Comparison of ENCODE assay signal across 9 mouse cellular contexts in the genomic region with DNA sequence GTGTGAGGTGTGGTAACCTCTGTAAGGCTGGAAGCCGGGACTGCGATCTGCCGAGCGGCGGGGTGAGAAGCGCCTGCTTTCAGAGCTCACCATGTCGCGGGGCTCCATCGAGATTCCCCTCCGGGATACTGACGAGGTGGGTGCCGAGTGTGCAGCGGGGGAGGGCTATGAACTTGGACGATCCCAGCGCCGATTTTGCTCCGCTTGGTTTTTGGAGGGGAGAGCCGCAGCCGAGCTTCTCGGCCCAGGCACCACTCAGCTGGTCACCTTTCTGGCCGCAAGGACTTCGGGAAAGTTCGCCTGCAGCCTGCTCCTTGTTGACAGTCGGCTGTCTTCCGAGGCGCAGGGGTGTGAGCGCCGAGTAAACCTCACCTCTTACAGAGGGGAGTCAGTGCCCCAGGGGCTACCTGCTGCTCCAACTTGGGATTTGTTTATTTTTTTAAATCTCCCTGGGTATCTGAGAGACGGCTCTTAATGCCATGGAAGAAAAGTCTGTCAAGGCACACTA. TPM values are rescaled to one million over a fixed set of nuclear protein-coding genes. Genes with fewer than 3 reads are reported as not detected.
DNase-seq lines count a peak whose midpoint lies in the region; ATAC-seq and TF ChIP-seq lines count a peak whose summit lies in the region.
"Had no signal": no experiment of that assay in that cellular context is flagged by ENCODE, and none has a peak within 500 bp of the region (broad histone marks: within the 10 kb centered on the region; RNA-seq: fewer than 3 reads in every experiment).

No protein-coding gene starts in this region.

- WGBS in heart, embryonic 14.5 days: 1% methylated on average over 29 of the region's 29 CpGs
- WGBS in hindbrain, embryonic 10.5 days: under 1% methylated on average over 29 of the region's 29 CpGs

- DNase-seq in heart, adult 9 months (ENCODE audit: low spot score in 2 of 2): no peak
- DNase-seq in MEL (ENCODE audit: low read depth, low spot score): no peak
- DNase-seq in hindbrain, embryonic 10.5 days (ENCODE audit: low spot score): no peak
- DNase-seq in lung, postnatal 14 days: peak; percentile 34
- DNase-seq in ovary, postnatal 10 days (ENCODE audit: low spot score): no peak
- DNase-seq in left cerebral cortex, postnatal 25 days (ENCODE audit: low spot score in 2 of 2): no peak
- DNase-seq in T-cell, adult 2 months (ENCODE audit: low spot score): no peak

- TF ChIP-seq EP300 in MEL (IDR thresholded peaks at IDR 0.05; ENCODE audit: low read depth in 1 of 2, low read length in 2 of 2): no peak

- peak overlapping the region; percentile 84 for H3K9ac ChIP-seq in heart, embryonic 14.5 days (ENCODE audit: low read length)
- peak overlapping the region; percentile 87 for H3K9ac ChIP-seq in MEL (ENCODE audit: control insufficient read depth, low read depth, low read length, poor library complexity, severe bottlenecking)

- peak; percentile 41; the same call in 1 of the 2 replicates for ATAC-seq in heart, embryonic 14.5 days (ENCODE audit: insufficient number of reproducible peaks, insufficient read depth, low FRiP score, low read depth)

- H3K27me3 ChIP-seq in heart, embryonic 14.5 days (ENCODE audit: control insufficient read depth, insufficient read depth, low read length): no peaks in the 10 kb centered on the region
- H3K27me3 ChIP-seq in MEL (ENCODE audit: control insufficient read depth in 1 of 2, insufficient read depth in 2 of 2, low read length in 2 of 2): no peaks in the 10 kb centered on the region
- H3K27me3 ChIP-seq in hindbrain, embryonic 10.5 days (ENCODE audit: insufficient read depth, poor library complexity, severe bottlenecking): no peaks in the 10 kb centered on the region
- H3K27me3 ChIP-seq: Patski had no signal

- H3K36me3 ChIP-seq in heart, embryonic 14.5 days (ENCODE audit: control insufficient read depth, insufficient read depth, low read length): peaks cover 27% of the 10 kb centered on the region
- peaks cover 6 to 11% of the 10 kb centered on the region in 2 experiments; a peak in 3 of 4 replicates for H3K36me3 ChIP-seq in MEL (ENCODE audit: control insufficient read depth in 1 of 2, insufficient read depth in 2 of 2, low read length in 2 of 2)
- H3K36me3 ChIP-seq in hindbrain, embryonic 10.5 days: peaks cover 39% of the 10 kb centered on the region

- peak overlapping the region; percentile 86 for H3K4me2 ChIP-seq in heart, embryonic 14.5 days (ENCODE audit: low read length)

- TF ChIP-seq POLR2A in MEL (IDR thresholded peaks at IDR 0.05; ENCODE audit: control insufficient read depth in 1 of 2, insufficient read depth in 1 of 2, low read depth in 1 of 2, low read length in 2 of 2, poor library complexity in 1 of 2): 0 out of 4 replicates have a peak, but pooled peaks of 1 of the 2 experiments have one; percentile 56

- intact Hi-C loops in left cerebral cortex, postnatal 25 days (cut with DNase I): no loop called here

- peak overlapping the region; percentile 69 to 94 for H3K27ac ChIP-seq in heart, embryonic 14.5 days (replicated peaks in 1 of 2; ENCODE audit: control insufficient read depth in 1 of 2, insufficient read depth in 1 of 2, low read depth in 2 of 2, low read length in 2 of 2)
- peak overlapping the region; percentile 33; the same call in 1 of the 2 replicates for H3K27ac ChIP-seq in MEL (ENCODE audit: control insufficient read depth, low read depth, low read length)
- peak overlapping the region; percentile 96 for H3K27ac ChIP-seq in hindbrain, embryonic 10.5 days

- peaks cover 7 to 11% of the 10 kb centered on the region in 2 experiments for H3K4me1 ChIP-seq in heart, embryonic 14.5 days (ENCODE audit: control insufficient read depth in 2 of 2, insufficient read depth in 2 of 2, low read length in 2 of 2)
- peaks cover 0 to 11% of the 10 kb centered on the region in 2 experiments; a peak in 3 of 4 replicates for H3K4me1 ChIP-seq in MEL (ENCODE audit: control insufficient read depth in 1 of 2, insufficient read depth in 2 of 2, low read length in 2 of 2)
- H3K4me1 ChIP-seq in hindbrain, embryonic 10.5 days (replicated peaks): peaks cover 20% of the 10 kb centered on the region

- no peak for TF ChIP-seq RAD21 in MEL (IDR thresholded peaks at IDR 0.05; ENCODE audit: low read depth, low read length)

- H3K79me2 ChIP-seq in MEL (ENCODE audit: control insufficient read depth, insufficient read depth, low read length, poor library complexity): peaks cover 10% of the 10 kb centered on the region

- no peaks in the 10 kb centered on the region for H3K9me3 ChIP-seq in heart, embryonic 14.5 days (ENCODE audit: control insufficient read depth, low read length)
- H3K9me3 ChIP-seq in MEL (replicated peaks; ENCODE audit: insufficient read depth, low read length): no peaks in the 10 kb centered on the region
- no peaks in the 10 kb centered on the region for H3K9me3 ChIP-seq in hindbrain, embryonic 10.5 days

- no peak for TF ChIP-seq CTCF in MEL (IDR thresholded peaks at IDR 0.05 in 2 of 3, conservative IDR thresholded peaks at IDR 0.05 in 1 of 3; ENCODE audit: control insufficient read depth in 1 of 3, insufficient read depth in 1 of 3, low read depth in 2 of 3, low read length in 3 of 3, poor library complexity in 1 of 3, severe bottlenecking in 1 of 3)

- H3K4me3 ChIP-seq in heart, embryonic 14.5 days (ENCODE audit: control insufficient read depth in 1 of 2, insufficient read depth in 1 of 2, low read depth in 1 of 2, low read length in 2 of 2): peak overlapping the region; percentile 67 to 95
- H3K4me3 ChIP-seq in MEL (ENCODE audit: control insufficient read depth in 1 of 2, insufficient read depth in 1 of 2, low read depth in 2 of 2, low read length in 2 of 2): peak overlapping the region; percentile 93 to 100
- peak overlapping the region; percentile 95 for H3K4me3 ChIP-seq in hindbrain, embryonic 10.5 days

TF ChIP-seq in MEL, 35 proteins besides CTCF, POLR2A, EP300 and RAD21:
- TF ChIP-seq BHLHE40 (IDR thresholded peaks at IDR 0.05; ENCODE audit: borderline replicate concordance, low read depth, low read length): no peak
- peak; percentile 45 for TF ChIP-seq GATA1 (IDR thresholded peaks at IDR 0.05; ENCODE audit: low read depth, low read length)
- 0 out of 2 replicates have a peak, but pooled peaks have one; percentile 18 for TF ChIP-seq SIN3A (IDR thresholded peaks at IDR 0.05; ENCODE audit: low read length)
- TF ChIP-seq GABPA (IDR thresholded peaks at IDR 0.05; ENCODE audit: low read depth, low read length): no peak
- TF ChIP-seq TCF12 (IDR thresholded peaks at IDR 0.05; ENCODE audit: low read depth, low read length): no peak
- no peak for TF ChIP-seq ZKSCAN1 (IDR thresholded peaks at IDR 0.05; ENCODE audit: low read depth, low read length)
- TF ChIP-seq SMC3 (IDR thresholded peaks at IDR 0.05; ENCODE audit: low read depth, low read length): no peak
- TF ChIP-seq MXI1 (IDR thresholded peaks at IDR 0.05; ENCODE audit: low read depth, low read length): 0 out of 2 replicates have a peak, but pooled peaks have one; percentile 8
- TF ChIP-seq POLR2AphosphoS2 (IDR thresholded peaks at IDR 0.05; ENCODE audit: low read length): no peak
- TF ChIP-seq ELF1 (IDR thresholded peaks at IDR 0.05; ENCODE audit: low read depth, low read length): no peak
- TF ChIP-seq NRF1 (IDR thresholded peaks at IDR 0.05; ENCODE audit: insufficient read depth, low read depth, low read length, poor library complexity, severe bottlenecking): no peak
- TF ChIP-seq USF2 (IDR thresholded peaks at IDR 0.05; ENCODE audit: borderline replicate concordance in 1 of 2, insufficient read depth in 1 of 2, low read depth in 1 of 2, low read length in 2 of 2): no peak
- TF ChIP-seq ZNF384 (IDR thresholded peaks at IDR 0.05; ENCODE audit: low read depth, low read length): no peak
TF ChIP-seq in MEL: peak in this region for 3.

RNA-seq across cellular contexts. Expression of gene Ctr9, which starts 0.3 kb away (rescaled TPM):
- polyA plus RNA-seq in heart, embryonic 14.5 days (2014; fragmentation: Nextera tagmentation; extraction: Ambion mirVana): 38.2 and 42.7 TPM in 2 replicates
- 37.5 and 37.9 TPM in 2 replicates for total RNA-seq in MEL (2012; rRNA removed)
- polyA plus RNA-seq in MEL (2012; ENCODE audit: insufficient read depth in 1 of 2, insufficient read length in 2 of 2, low read depth in 1 of 2, low replicate concordance in 2 of 2, missing spikeins in 1 of 2): 100 to 1,000 TPM in 1 of 2 experiments, 10 to 100 TPM in 1; 42.8 to 141 TPM
- 71.1 and 77.3 TPM in 2 replicates for polyA plus RNA-seq in hindbrain, embryonic 10.5 days (2016; fragmentation: Nextera tagmentation; extraction: Ambion mirVana)
- 10 to 100 TPM; 42.2 to 46.8 TPM for total RNA-seq in left cerebral cortex, postnatal 25 days (2021)

RNA-seq across cellular contexts. Expression of gene Mrvi1, which starts 46.8 kb away (rescaled TPM):
- 6.0 and 6.3 TPM in 2 replicates for polyA plus RNA-seq in heart, embryonic 14.5 days (2014; fragmentation: Nextera tagmentation; extraction: Ambion mirVana)
- 0.19 and 0.20 TPM in 2 replicates for total RNA-seq in MEL (2012; rRNA removed)
- under 1 TPM in 1 of 2 experiments, not detected in 1; 0.92 TPM for polyA plus RNA-seq in MEL (2012; ENCODE audit: insufficient read depth in 1 of 2, insufficient read length in 2 of 2, low read depth in 1 of 2, low replicate concordance in 2 of 2, missing spikeins in 1 of 2)
- polyA plus RNA-seq in hindbrain, embryonic 10.5 days (2016; fragmentation: Nextera tagmentation; extraction: Ambion mirVana): 0.93 and 1.3 TPM in 2 replicates
- 1 to 10 TPM; 2.3 to 3.1 TPM for total RNA-seq in left cerebral cortex, postnatal 25 days (2021)

RNA-seq across cellular contexts. Expression of gene Eif4g2, which starts 53.7 kb away (rescaled TPM):
- polyA plus RNA-seq in heart, embryonic 14.5 days (2014; fragmentation: Nextera tagmentation; extraction: Ambion mirVana): 669 and 674 TPM in 2 replicates
- total RNA-seq in MEL (2012; rRNA removed): 332 and 344 TPM in 2 replicates
- 100 to 1,000 TPM; 935 to 958 TPM for polyA plus RNA-seq in MEL (2012; ENCODE audit: insufficient read depth in 1 of 2, insufficient read length in 2 of 2, low read depth in 1 of 2, low replicate concordance in 2 of 2, missing spikeins in 1 of 2)
- polyA plus RNA-seq in hindbrain, embryonic 10.5 days (2016; fragmentation: Nextera tagmentation; extraction: Ambion mirVana): 1,372 and 1,373 TPM in 2 replicates
- total RNA-seq in left cerebral cortex, postnatal 25 days (2021): 100 to 1,000 TPM; 667 to 689 TPM

Comparison
In these comparisons a context has a peak if more than half of its experiments do, and no peak if none do; other contexts are left out.
1. H3K27ac ChIP-seq: peak in every context shown above with its lines; median percentile 96 in hindbrain, embryonic 10.5 days; 82 in heart, embryonic 14.5 days; 33 in MEL.